Mouse (Mus musculus): Measurements from ENCODE around the gene Sik3. TPM values are rescaled to one million over a fixed set of nuclear protein-coding genes. Genes with fewer than 3 reads are reported as not detected.

Sik3 gene
- polyA plus RNA-seq, 1 experiment from 2014 or later: 13.4 TPM

DNA sequence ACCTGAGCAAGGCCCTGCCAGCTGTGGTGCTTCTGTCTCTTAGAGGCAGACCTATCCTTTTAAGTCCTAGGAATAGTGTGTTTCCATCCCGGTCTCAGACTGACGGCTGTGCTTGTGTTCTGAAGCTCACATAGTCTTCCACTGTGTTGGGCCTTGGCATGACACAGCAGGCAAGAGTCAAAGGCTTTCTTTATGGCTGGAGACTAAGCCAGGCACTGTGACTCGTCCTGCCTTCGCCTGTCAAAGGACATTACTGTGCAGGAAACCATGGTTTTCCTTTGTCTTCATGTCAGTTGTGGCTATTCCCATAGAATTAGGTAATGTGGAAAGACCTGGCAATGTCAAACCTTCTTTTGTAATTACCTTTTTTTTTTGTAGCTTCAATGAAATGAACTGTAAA lies 144.1 kb downstream of the Sik3 start:
- no peaks in the 10 kb centered on the region for H3K9me3 ChIP-seq (ENCODE audit: control insufficient read depth, low read length)
- H3K4me2 ChIP-seq (ENCODE audit: low read depth, low read length): no peak overlapping the region
- H3K4me3 ChIP-seq (ENCODE audit: low read depth, low read length): no peak overlapping the region
- H3K9ac ChIP-seq (ENCODE audit: low read depth, low read length): no peak overlapping the region
- H3K27me3 ChIP-seq (replicated peaks; ENCODE audit: control insufficient read depth, insufficient read depth, low read length): no peaks in the 10 kb centered on the region
- 75% methylated on average over 4 of the region's 4 CpGs for WGBS
- H3K27ac ChIP-seq (replicated peaks; ENCODE audit: low read depth, low read length): peak overlapping the region; percentile 21; the same call in 1 of the 2 replicates
- ATAC-seq (ENCODE audit: low read depth) (no peak), DNase-seq (ENCODE audit: low spot score) (peak; percentile 29)
- peaks cover 6% of the 10 kb centered on the region; the same call in 1 of the 2 replicates for H3K4me1 ChIP-seq (ENCODE audit: control insufficient read depth, insufficient read depth, low read length)
- no peaks in the 10 kb centered on the region for H3K36me3 ChIP-seq (ENCODE audit: control insufficient read depth, insufficient read depth, low read length)

DNA sequence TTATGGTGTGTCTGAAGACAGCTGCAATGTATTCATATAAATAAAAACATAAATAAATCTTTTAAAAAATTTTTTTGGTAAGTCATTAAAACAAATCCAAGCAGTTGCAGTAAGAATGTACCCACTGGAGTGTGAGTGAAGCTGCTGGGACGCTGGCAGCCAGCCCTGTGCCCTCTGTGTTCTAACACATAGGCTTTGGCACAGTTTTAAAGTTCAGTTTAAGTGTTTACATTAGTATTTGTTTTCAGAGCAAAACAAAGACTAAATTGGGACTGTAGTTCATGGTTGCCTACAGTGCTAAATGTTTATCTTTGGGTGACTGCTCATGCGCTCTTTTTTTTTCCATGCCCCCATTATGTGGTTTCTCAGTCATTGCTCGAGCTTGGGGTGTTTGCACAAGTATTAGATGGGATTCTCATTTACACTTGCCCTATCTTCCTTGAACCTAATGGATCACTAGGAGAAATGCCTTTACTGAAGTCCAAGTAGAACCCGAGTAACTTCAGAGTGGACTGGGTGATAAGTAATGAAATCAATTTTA lies 145.7 kb downstream of the Sik3 start:
- Histone ChIP-seq H3K4me1 (ENCODE audit: control insufficient read depth, insufficient read depth, low read length) (peaks cover 8% of the 10 kb centered on the region), H3K27me3 (replicated peaks; ENCODE audit: control insufficient read depth, insufficient read depth, low read length) (no peaks in the 10 kb centered on the region), H3K9ac (ENCODE audit: low read depth, low read length) (no peak overlapping the region), H3K4me3 (ENCODE audit: low read depth, low read length) (no peak overlapping the region), H3K36me3 (ENCODE audit: control insufficient read depth, insufficient read depth, low read length) (no peaks in the 10 kb centered on the region), H3K9me3 (ENCODE audit: control insufficient read depth, low read length) (no peaks in the 10 kb centered on the region), H3K27ac (replicated peaks; ENCODE audit: low read depth, low read length) (no peak overlapping the region), H3K4me2 (ENCODE audit: low read depth, low read length) (no peak overlapping the region)
- DNase-seq (ENCODE audit: low spot score) (no peak), ATAC-seq (ENCODE audit: low read depth) (no peak)
- WGBS: 83% methylated on average over 4 of the region's 4 CpGs

DNA sequence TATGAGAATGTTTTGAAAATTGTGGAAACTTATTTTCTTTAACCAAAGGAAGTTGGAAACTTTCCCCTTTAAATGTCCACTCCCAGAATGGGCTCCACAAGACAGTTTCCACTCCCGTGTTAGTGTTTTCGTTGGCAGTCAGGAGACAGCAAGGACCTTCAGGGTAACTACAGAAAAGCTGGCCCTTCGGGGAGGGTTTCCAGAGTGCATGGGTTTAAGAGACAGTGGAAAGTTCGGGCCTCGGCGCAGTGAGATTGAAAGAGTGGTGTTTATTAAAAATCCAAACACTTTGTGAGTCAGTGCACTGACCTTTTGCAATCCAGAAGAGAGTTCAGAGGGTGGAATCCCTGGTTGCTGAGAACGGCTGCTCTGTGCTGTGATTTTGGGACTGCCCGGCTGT lies 150.8 kb downstream of the Sik3 start:
- ATAC-seq (ENCODE audit: low read depth) (no peak), DNase-seq (ENCODE audit: low spot score) (peak; percentile 72)
- Histone ChIP-seq H3K4me2 (ENCODE audit: low read depth, low read length) (no peak overlapping the region), H3K27me3 (replicated peaks; ENCODE audit: control insufficient read depth, insufficient read depth, low read length) (no peaks in the 10 kb centered on the region), H3K36me3 (ENCODE audit: control insufficient read depth, insufficient read depth, low read length) (no peaks in the 10 kb centered on the region), H3K4me1 (ENCODE audit: control insufficient read depth, insufficient read depth, low read length) (peaks cover 8% of the 10 kb centered on the region), H3K9me3 (ENCODE audit: control insufficient read depth, low read length) (no peaks in the 10 kb centered on the region), H3K4me3 (ENCODE audit: low read depth, low read length) (no peak overlapping the region), H3K9ac (ENCODE audit: low read depth, low read length) (no peak overlapping the region), H3K27ac (replicated peaks; ENCODE audit: low read depth, low read length) (no peak overlapping the region)
- 70% methylated on average over 8 of the region's 8 CpGs for WGBS

DNA sequence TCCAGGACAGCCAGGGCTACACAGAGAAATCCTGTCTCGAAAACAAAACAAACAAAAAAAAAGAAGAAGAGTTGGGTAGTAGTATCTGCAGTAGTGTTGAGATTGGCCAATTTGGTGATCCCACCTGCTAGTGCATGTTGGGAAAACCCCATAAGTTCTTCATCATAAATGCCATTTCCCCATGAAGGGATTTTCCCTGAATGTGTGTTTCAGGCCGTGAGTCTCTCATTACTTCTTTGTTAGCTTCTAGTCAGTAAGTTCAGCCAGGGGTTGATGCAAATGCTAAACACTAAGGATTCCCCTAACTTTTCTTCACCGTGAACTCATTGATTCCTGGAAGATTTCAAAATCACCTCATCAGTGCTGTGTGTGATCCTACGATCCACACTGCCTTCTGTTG lies 156.2 kb downstream of the Sik3 start:
- DNase-seq (ENCODE audit: low spot score): no peak
- H3K4me3 ChIP-seq (ENCODE audit: low read depth, low read length): no peak overlapping the region

DNA sequence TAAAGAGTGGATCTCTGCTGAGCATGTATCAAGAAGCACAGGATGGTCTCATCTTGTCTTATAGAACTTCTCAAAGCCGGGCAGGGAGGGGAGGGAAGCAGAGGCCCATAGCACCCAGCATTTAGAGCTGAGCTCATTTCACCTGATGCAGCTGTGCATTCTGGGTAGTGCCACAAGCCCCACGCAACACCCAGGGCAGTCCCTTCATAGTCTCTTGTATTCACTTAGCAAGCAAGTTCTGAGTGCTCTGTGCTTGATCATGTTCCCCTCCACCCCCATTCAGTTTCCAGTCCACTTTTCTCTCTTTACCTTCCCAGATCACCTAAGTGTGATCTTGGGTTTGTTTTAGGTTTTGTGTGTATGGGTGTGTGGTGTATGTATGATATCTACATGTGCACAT lies 159.6 kb downstream of the Sik3 start:
- no peaks in the 10 kb centered on the region for H3K36me3 ChIP-seq (ENCODE audit: control insufficient read depth, insufficient read depth, low read length)
- H3K27ac ChIP-seq (replicated peaks; ENCODE audit: low read depth, low read length): no peak overlapping the region
- DNase-seq (ENCODE audit: low spot score) (no peak), ATAC-seq (ENCODE audit: low read depth) (no peak)
- 93% methylated on average over 2 of the region's 2 CpGs for WGBS
- peaks cover 6% of the 10 kb centered on the region; the same call in 1 of the 2 replicates for H3K4me1 ChIP-seq (ENCODE audit: control insufficient read depth, insufficient read depth, low read length)
- H3K27me3 ChIP-seq (replicated peaks; ENCODE audit: control insufficient read depth, insufficient read depth, low read length): no peaks in the 10 kb centered on the region
- no peak overlapping the region for H3K4me2 ChIP-seq (ENCODE audit: low read depth, low read length)
- H3K4me3 ChIP-seq (ENCODE audit: low read depth, low read length): no peak overlapping the region
- H3K9ac ChIP-seq (ENCODE audit: low read depth, low read length): no peak overlapping the region
- H3K9me3 ChIP-seq (ENCODE audit: control insufficient read depth, low read length): no peaks in the 10 kb centered on the region

More for the DNA sequence above, 156.2 kb downstream of the Sik3 start:
- no peak overlapping the region for H3K4me2 ChIP-seq (ENCODE audit: low read depth, low read length)
- no peaks in the 10 kb centered on the region for H3K36me3 ChIP-seq (ENCODE audit: control insufficient read depth, insufficient read depth, low read length)
- H3K9ac ChIP-seq (ENCODE audit: low read depth, low read length): no peak overlapping the region
- H3K4me1 ChIP-seq (ENCODE audit: control insufficient read depth, insufficient read depth, low read length): peaks cover 3% of the 10 kb centered on the region; the same call in 1 of the 2 replicates
- no peak for ATAC-seq (ENCODE audit: low read depth)
- 71% methylated on average over 4 of the region's 4 CpGs for WGBS
- no peaks in the 10 kb centered on the region for H3K9me3 ChIP-seq (ENCODE audit: control insufficient read depth, low read length)
- no peaks in the 10 kb centered on the region for H3K27me3 ChIP-seq (replicated peaks; ENCODE audit: control insufficient read depth, insufficient read depth, low read length)
- H3K27ac ChIP-seq (replicated peaks; ENCODE audit: low read depth, low read length): no peak overlapping the region

DNA sequence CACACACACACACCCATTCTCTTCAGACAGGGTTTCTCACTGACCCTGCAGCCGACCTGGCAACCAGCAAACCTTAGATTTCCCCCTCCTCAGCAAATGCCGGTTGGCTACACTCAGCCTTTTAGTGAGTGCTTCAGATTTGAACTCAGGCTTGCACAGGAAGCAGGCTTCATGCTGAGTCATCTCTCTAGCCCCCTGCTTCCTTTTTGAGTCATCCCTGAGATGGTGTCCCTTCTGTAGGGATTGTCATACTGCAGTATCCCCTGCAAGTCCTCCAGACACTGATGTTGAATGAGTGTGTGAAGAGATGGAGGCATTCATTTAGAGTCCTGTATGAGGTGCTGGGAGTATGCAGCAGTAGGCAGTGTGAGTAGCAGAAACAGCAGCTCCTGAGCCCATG lies 160.3 kb downstream of the Sik3 start:
- Histone ChIP-seq H3K9me3 (ENCODE audit: control insufficient read depth, low read length) (no peaks in the 10 kb centered on the region), H3K27ac (replicated peaks; ENCODE audit: low read depth, low read length) (peak overlapping the region; percentile 56), H3K27me3 (replicated peaks; ENCODE audit: control insufficient read depth, insufficient read depth, low read length) (no peaks in the 10 kb centered on the region), H3K9ac (ENCODE audit: low read depth, low read length) (no peak overlapping the region), H3K4me1 (ENCODE audit: control insufficient read depth, insufficient read depth, low read length) (peaks cover 6% of the 10 kb centered on the region; the same call in 1 of the 2 replicates), H3K4me2 (ENCODE audit: low read depth, low read length) (no peak overlapping the region), H3K4me3 (ENCODE audit: low read depth, low read length) (no peak overlapping the region), H3K36me3 (ENCODE audit: control insufficient read depth, insufficient read depth, low read length) (0 out of 2 replicates have a peak, but pooled peaks cover 7% of the 10 kb centered on the region)
- ATAC-seq (ENCODE audit: low read depth): no peak
- 65% methylated on average over 2 of the region's 2 CpGs for WGBS
- DNase-seq (ENCODE audit: low spot score): no peak

DNA sequence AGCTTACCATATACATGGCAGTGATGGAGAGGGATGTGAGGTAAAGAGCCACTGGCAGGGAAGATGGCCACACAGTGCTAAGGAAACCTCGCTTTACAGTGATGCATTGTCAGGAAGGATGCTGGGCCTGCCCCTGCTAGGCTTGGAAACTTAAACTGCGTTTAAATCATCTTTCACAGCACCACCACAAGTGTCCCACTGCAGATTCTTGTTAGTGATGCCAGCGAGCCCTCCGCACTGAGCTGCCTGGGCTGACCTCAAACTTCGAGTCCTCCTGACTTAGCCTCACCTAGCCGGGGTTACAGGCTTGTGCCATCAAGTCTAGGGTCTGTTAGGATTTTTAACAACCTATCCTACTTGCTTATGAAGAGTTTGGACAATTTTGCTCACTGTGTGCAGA lies 161.3 kb downstream of the Sik3 start:
- no peaks in the 10 kb centered on the region for H3K9me3 ChIP-seq (ENCODE audit: control insufficient read depth, low read length)
- peaks cover 6% of the 10 kb centered on the region; the same call in 1 of the 2 replicates for H3K4me1 ChIP-seq (ENCODE audit: control insufficient read depth, insufficient read depth, low read length)
- no peak overlapping the region for H3K4me2 ChIP-seq (ENCODE audit: low read depth, low read length)
- ATAC-seq (ENCODE audit: low read depth) (no peak), DNase-seq (ENCODE audit: low spot score) (no peak)
- H3K36me3 ChIP-seq (ENCODE audit: control insufficient read depth, insufficient read depth, low read length): peaks cover 16% of the 10 kb centered on the region
- H3K4me3 ChIP-seq (ENCODE audit: low read depth, low read length): no peak overlapping the region
- H3K27me3 ChIP-seq (replicated peaks; ENCODE audit: control insufficient read depth, insufficient read depth, low read length): no peaks in the 10 kb centered on the region
- H3K27ac ChIP-seq (replicated peaks; ENCODE audit: low read depth, low read length): peak overlapping the region; percentile 56; the same call in 1 of the 2 replicates
- 79% methylated on average over 6 of the region's 6 CpGs for WGBS
- no peak overlapping the region for H3K9ac ChIP-seq (ENCODE audit: low read depth, low read length)

GRCm38 (mm10) chr9:46174770-46175294 lies 162.2 kb downstream of the Sik3 start:
- Histone ChIP-seq H3K9me3 (ENCODE audit: control insufficient read depth, low read length) (no peaks in the 10 kb centered on the region), H3K27me3 (replicated peaks; ENCODE audit: control insufficient read depth, insufficient read depth, low read length) (no peaks in the 10 kb centered on the region), H3K27ac (replicated peaks; ENCODE audit: low read depth, low read length) (no peak overlapping the region), H3K9ac (ENCODE audit: low read depth, low read length) (no peak overlapping the region), H3K36me3 (ENCODE audit: control insufficient read depth, insufficient read depth, low read length) (peaks cover 16% of the 10 kb centered on the region), H3K4me3 (ENCODE audit: low read depth, low read length) (no peak overlapping the region), H3K4me1 (ENCODE audit: control insufficient read depth, insufficient read depth, low read length) (peaks cover 6% of the 10 kb centered on the region; the same call in 1 of the 2 replicates), H3K4me2 (ENCODE audit: low read depth, low read length) (no peak overlapping the region)
- ATAC-seq (ENCODE audit: low read depth) (no peak), DNase-seq (ENCODE audit: low spot score) (no peak)
- 80% methylated on average over 5 of the region's 5 CpGs for WGBS

DNA sequence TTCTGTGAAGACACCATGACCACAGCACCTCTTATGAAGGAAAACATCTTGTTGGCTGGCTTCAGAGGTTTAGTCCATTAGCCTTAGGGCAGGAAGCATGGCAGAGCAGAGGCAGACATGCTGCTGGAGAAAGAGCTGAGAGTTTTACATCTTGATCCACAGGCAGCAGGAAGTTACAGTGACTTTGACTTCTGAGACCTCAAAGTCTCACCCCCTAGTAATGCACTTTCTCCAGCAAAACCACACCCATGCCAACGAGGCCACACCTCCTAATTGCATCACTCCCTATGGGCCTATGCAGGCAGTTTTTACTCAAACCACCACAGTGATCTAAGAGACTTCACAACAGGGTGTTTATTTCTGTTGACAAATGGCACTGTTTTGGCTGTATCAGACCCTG lies 162.7 kb downstream of the Sik3 start:
- H3K9me3 ChIP-seq (ENCODE audit: control insufficient read depth, low read length): no peaks in the 10 kb centered on the region
- no peaks in the 10 kb centered on the region for H3K27me3 ChIP-seq (replicated peaks; ENCODE audit: control insufficient read depth, insufficient read depth, low read length)
- no peak overlapping the region for H3K9ac ChIP-seq (ENCODE audit: low read depth, low read length)
- ATAC-seq (ENCODE audit: low read depth) (no peak), DNase-seq (ENCODE audit: low spot score) (no peak)
- H3K4me1 ChIP-seq (ENCODE audit: control insufficient read depth, insufficient read depth, low read length): peaks cover 6% of the 10 kb centered on the region; the same call in 1 of the 2 replicates
- 47% methylated on average over 1 of the region's 1 CpGs for WGBS
- no peak overlapping the region for H3K4me2 ChIP-seq (ENCODE audit: low read depth, low read length)
- H3K27ac ChIP-seq (replicated peaks; ENCODE audit: low read depth, low read length): no peak overlapping the region; the same call in 1 of the 2 replicates
- H3K4me3 ChIP-seq (ENCODE audit: low read depth, low read length): no peak overlapping the region
- H3K36me3 ChIP-seq (ENCODE audit: control insufficient read depth, insufficient read depth, low read length): peaks cover 16% of the 10 kb centered on the region

Measured in embryonic facial prominence, embryonic 14.5 days (tissue).